Mouse (Mus musculus): Measurements from ENCODE around the gene Ctse. TPM values are rescaled to one million over a fixed set of nuclear protein-coding genes. Genes with fewer than 3 reads are reported as not detected.

Gene Ctse
- not detected for total RNA-seq (2021)
- long read RNA-seq, experiment 1 = 0 reads
- long read RNA-seq, experiment 2, partial matches to known transcripts = 0 of 1 reads
- long read RNA-seq, experiment 2, other reads (novel, unspliced or antisense) = 1 of 1 reads

DNA sequence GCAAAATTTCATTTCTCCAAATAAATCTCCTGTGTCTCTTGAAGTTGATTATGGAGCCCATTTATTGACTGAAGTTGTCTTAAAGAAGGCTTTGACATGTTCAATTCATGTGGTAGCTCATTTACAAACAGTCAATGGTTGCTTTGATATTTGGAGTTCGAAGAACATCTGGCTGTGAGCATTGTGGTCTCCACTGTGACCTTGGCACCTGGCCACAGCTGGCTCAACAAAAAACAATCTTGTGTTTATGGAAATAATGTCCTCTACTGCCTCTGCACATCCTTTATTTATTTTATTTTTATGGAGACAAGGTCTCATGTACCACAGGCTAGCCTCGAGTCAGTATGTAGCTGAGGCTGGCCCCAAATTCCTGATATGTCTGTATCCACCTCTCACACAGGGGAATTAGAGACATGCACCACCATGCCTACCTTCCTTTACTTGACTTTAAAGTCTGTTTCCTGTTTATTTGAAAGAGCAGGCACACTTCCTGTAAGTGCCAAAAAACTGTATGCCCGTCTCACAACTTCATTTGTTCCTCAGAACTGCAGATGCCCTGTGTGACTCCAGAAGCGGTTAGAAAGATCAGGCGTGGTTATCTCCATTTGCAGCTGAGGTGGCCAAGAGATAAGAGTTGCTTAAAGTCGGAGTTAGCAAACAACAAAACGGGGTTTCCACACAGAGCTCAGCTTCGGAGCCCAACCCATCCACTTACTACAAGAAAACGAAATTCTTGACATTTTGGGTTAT is at the start of gene Ctse:
Ctse (plus strand) TSS at position 516 of the 750 bp plus-strand sequence.
- no peak for DNase-seq (ENCODE audit: low spot score in 2 of 2)
- Histone ChIP-seq H3K27ac (no peak within 1 kb of the TSS), H3K4me3 (no peak within 1 kb of the TSS)
- no peak for TF ChIP-seq CTCF (conservative IDR thresholded peaks at IDR 0.05)

DNA sequence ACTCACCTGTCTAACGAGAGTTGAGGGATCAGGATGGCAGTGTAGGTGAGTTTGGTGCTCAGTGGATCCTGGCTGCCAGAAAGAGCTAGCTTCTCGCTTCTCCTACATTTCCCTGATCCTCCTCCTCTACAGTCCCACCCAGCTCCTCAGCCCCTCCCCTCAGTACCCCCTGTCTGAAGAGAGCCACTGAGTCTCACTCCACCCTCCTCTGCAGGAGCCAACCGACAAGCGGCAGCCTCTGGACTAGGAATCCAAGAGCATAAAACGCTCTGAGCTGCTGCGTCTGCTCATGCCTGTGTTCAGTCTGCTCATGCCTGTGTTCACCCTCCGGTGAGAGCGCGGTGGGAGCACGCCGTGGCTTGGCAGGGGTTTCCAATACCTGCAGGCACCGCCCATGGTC is 39.2 kb upstream of the Ctse start, which contains the start of gene Avpr1b:
Avpr1b (plus strand) TSS at position 335 of the 400 bp plus-strand sequence.
- no peak within 1 kb of the TSS for H3K27ac ChIP-seq
- no peak for DNase-seq (ENCODE audit: low spot score in 2 of 2)
- H3K4me3 ChIP-seq = no peak within 1 kb of the TSS
- no peak for TF ChIP-seq CTCF (conservative IDR thresholded peaks at IDR 0.05)

DNA sequence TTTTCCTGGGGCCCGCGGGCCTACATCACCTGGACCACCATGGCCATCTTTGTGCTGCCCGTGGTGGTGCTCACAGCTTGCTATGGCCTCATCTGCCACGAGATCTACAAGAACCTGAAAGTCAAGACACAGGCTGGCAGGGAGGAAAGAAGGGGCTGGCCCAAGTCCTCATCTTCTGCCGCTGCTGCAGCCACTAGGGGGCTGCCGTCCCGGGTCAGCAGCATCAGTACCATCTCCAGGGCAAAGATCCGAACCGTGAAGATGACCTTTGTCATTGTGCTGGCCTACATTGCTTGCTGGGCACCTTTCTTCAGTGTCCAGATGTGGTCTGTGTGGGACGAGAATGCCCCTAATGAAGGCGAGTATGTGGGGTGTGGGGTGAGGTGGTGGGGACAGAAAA is 37.8 kb upstream of the Ctse start:
- no peak overlapping the region for H3K27ac ChIP-seq
- TF ChIP-seq CTCF (conservative IDR thresholded peaks at IDR 0.05) = peak; percentile 56
- no peak for DNase-seq (ENCODE audit: low spot score in 2 of 2)
- H3K4me3 ChIP-seq = no peak overlapping the region

DNA sequence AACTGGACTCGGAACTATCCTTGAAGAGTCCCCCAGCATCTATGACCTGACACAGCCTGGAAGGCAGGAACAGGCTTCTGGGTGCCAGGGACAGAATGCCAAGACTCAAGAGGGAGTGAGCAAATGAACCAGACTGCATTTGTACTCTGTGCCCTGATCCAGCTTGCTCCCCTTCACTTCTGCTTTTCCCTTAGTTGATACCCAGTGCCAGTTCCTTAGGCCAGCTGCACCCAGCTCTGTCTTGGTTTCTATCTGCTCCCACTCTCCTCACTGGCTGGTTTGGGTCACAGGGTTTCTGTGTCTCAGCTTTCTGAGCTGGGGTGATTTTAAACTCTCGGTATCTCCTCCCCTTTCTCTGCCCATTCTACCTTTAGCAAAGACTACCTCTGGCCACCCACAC is 31.4 kb upstream of the Ctse start:
- no peak overlapping the region for H3K4me3 ChIP-seq
- no peak overlapping the region for H3K27ac ChIP-seq
- no peak for TF ChIP-seq CTCF (conservative IDR thresholded peaks at IDR 0.05)
- no peak for DNase-seq (ENCODE audit: low spot score in 2 of 2)

DNA sequence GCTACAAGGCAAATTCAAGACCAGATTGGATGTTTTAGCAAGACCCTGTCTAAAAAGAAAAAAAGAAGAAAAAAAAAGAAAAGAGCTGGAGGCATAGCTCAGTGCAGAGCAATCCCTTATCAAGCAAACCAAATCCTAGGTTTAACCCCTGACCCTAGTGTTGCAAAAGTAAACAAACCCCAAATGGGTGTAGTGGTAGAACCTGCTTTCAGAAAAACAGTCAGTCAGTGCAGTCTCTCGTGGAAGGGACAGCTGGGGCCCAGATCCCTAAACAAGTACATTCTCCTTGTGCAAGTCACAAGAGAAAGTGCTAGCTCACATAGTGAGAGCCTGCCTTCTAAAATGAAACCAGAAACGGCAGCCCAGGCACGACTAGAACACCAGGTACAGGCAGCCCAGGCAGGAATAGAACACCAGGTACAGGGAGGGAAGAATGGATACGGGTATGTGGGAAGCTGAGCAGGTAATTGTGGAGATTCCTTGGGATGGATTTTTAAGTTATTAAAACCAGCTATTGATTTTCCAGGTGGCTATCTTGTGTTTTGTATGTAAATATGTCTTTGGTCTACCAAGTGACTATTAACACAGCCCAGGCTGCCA is 25.4 kb upstream of the Ctse start:
- H3K27ac ChIP-seq = no peak overlapping the region
- H3K4me3 ChIP-seq = no peak overlapping the region
- no peak for TF ChIP-seq CTCF (conservative IDR thresholded peaks at IDR 0.05)
- no peak for DNase-seq (ENCODE audit: low spot score in 2 of 2)

DNA sequence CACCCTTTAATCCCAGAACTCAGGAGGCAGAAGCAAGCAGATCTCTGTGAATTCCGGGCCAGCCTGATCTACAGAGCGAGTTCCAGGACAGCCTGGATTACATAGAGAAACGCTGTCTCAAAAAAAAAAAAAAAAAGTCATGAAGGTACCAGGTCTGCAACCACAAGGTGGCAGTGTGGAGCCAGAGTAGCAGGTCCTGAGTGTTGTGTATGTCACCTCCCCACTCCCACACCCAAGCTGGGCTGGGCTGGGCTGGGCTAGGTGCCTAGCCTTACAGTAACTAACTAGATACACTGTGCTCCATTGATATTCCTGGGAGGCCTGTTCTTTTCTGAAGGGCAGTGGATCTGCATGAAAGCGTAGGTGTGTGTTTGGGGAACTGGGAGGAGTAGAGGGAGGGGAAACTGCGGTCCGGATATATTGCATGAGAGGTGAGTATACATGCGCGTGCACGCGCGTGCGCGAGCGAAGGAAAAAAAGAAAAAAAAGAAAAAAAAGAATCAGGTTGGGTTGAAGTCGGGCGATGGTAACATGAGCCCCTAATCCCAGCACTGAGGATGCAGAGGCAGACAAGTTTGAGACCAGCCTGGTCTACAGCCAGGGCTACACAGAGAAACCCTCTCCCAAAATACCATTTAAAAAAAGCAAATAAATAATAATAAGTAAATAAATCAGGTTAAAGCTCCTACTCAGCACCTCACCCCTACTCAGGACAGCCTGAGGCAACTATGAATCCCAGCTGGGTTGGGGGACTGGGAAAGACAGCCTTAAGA is 24.6 kb upstream of the Ctse start:
- peak; percentile 46 to 68 for DNase-seq (ENCODE audit: low spot score in 2 of 2)
- TF ChIP-seq CTCF (conservative IDR thresholded peaks at IDR 0.05) = peak; percentile 79
- Histone ChIP-seq H3K27ac (no peak overlapping the region), H3K4me3 (no peak overlapping the region)

DNA sequence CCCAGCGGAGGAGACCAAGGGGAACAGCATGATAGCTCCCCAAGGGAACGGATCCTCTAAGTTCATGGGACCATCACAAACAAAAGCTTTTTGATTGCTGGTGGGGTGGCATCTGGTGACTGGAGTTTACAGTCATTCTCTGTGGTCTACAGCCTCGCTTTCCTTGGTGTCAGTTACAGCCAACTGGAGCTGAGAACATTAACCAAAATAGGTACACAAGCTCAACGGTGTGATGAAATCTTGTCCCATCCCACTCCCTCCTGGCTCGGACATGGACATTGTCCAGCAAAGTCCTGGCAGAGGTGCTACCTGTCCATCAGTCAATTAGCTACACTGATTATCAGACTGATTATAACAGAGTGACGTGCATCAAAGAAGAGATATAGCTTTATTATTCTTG is 23.5 kb upstream of the Ctse start:
- DNase-seq (ENCODE audit: low spot score in 2 of 2) = no peak
- TF ChIP-seq CTCF (conservative IDR thresholded peaks at IDR 0.05) = 0 out of 2 replicates have a peak, but pooled peaks have one; percentile 6
- Histone ChIP-seq H3K27ac (no peak overlapping the region), H3K4me3 (no peak overlapping the region)

DNA sequence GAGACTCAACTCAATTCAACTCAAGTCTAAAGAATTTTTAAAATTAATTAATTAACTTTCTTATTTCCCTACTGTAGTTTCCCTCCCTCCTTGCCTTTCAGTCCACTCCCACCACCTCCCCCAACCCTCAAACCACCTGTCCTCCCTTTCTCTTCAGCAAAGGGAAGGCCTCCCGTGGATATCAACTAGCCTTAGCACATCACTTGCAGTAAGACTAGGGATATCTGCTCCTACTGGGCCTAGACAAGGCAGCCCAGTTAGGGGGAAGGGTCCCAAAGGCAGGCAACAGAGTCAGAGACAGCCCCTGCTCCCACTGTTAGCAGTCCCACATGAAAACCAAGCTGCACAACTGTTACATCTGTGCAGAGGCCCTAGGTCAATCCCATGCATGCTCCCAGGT is 22.0 kb upstream of the Ctse start:
- no peak overlapping the region for H3K27ac ChIP-seq
- TF ChIP-seq CTCF (conservative IDR thresholded peaks at IDR 0.05) = no peak

DNA sequence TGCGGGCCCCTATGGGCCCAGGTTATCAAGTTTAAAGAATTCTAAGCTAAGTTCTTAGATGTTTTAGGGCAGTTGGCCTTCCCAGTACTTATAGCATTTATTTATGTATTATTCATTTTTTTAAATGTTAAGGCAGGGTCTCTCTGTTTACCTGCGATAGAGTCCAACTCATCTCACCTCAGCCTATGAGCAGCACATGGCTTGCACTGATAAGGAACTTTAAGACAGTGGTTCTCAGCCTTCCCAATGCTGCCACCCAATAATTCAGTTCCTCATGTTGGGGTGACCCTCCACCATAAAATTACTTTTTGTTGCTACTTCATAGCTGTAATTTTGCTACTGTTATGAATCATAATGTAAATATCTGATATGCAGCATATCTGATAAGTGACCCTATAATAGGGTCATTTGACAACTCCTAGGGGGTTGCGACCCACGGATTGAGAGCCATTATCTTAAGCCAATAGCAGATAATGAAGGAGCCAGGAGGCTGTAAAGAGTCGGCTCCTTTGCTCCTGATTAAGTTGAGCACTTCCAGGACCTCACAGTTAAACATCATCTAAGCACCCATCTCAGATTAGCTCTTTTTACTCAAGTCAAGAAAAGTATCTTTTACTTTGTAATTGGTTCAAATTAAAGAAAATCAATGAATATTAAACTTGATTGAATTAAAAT is 21.4 kb upstream of the Ctse start:
- no peak overlapping the region for H3K4me3 ChIP-seq
- no peak for DNase-seq (ENCODE audit: low spot score in 2 of 2)
- no peak for TF ChIP-seq CTCF (conservative IDR thresholded peaks at IDR 0.05)
- H3K27ac ChIP-seq = no peak overlapping the region

More for the DNA sequence above, 22.0 kb upstream of the Ctse start:
- no peak overlapping the region for H3K4me3 ChIP-seq
- no peak for DNase-seq (ENCODE audit: low spot score in 2 of 2)

DNA sequence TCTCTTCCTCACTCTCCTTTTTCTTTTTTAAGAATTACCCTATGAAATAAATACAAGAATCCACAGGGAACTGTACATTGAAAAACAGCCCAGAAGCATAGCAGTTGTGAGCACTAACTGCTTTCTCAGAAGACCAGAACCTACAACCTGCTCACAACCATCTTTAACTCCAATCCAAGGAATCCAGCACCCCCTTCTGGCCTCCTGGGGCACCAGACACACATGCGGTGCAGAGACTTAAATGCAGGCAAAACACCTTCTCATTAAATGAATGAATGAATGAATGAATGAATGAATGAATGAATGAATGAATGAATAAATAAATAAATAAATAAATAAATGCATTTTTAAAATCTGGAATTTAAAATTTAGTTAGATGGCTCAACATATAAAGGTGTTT is 19.5 kb upstream of the Ctse start:
- Histone ChIP-seq H3K4me3 (no peak overlapping the region), H3K27ac (no peak overlapping the region)
- TF ChIP-seq CTCF (conservative IDR thresholded peaks at IDR 0.05) = peak; percentile 56
- no peak for DNase-seq (ENCODE audit: low spot score in 2 of 2)

DNA sequence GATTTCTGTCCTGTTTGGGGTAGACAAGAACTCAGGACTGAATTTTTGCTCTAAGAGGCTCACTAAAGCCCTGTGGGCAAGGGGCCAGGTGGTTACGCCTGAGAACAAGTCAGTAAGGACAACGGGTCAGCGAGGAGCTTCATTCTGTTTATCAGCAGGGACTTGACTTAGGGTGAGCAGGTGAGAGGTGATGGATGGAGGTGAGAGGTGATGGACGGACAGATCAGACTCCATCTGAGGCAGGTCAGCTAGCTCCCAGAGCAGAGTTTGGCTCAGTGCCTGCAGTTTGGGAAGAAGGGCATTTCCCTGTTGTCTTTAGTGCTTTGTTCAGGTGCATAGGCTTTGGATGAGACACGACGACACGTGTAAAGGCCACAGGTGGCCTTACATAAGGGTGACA is 18.8 kb upstream of the Ctse start:
- DNase-seq (ENCODE audit: low spot score in 2 of 2) = no peak
- Histone ChIP-seq H3K4me3 (no peak overlapping the region), H3K27ac (no peak overlapping the region)
- no peak for TF ChIP-seq CTCF (conservative IDR thresholded peaks at IDR 0.05)

DNA sequence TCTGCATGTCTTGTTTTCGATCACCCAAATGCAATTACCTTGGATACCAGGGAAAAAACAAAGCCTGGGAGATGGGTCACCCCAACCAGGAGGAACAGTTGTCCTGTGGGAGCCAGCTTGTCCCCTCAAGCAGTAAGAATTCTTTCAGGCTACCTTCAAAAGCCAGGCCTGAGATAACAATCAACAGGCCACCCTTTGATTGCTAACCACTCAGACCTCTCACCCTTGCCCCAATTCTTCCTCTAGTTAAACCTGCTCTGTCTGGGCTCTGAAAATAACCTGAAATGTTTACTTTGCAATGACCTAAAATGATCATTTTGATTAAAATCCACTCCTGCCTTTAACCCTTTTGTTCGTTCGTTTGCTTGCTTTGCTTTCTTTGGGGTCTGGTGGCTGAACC is 14.5 kb upstream of the Ctse start:
- TF ChIP-seq CTCF (conservative IDR thresholded peaks at IDR 0.05) = no peak
- H3K4me3 ChIP-seq = no peak overlapping the region
- H3K27ac ChIP-seq = no peak overlapping the region
- no peak for DNase-seq (ENCODE audit: low spot score in 2 of 2)

All from layer of hippocampus, adult 2 months (tissue).